Mouse (Mus musculus) intestine, postnatal 0 days (tissue): ENCODE data around the gene Lrrfip1. TPM values are rescaled to one million over a fixed set of nuclear protein-coding genes. Genes with fewer than 3 reads are reported as not detected.

Source experiments
- ATAC-seq: fragments of 200-750 bp; cut with Nextera tagmentation; 2 replicates; pipeline ENCODE4 v1.8.0; 2017; ENCODE audit warnings: mild to moderate bottlenecking, moderate TSS enrichment, moderate library complexity
- H3K27ac ChIP-seq: fragments of 300-500 bp; sonication (generic); 2 replicates; pipeline ENCODE4 v1.5.1; 2014; ENCODE audit warnings: mild to moderate bottlenecking, low read depth, low read length, moderate library complexity
- H3K27me3 ChIP-seq: fragments of 300-500 bp; sonication (generic); replicated peaks from 2 replicates; pipeline ENCODE4 v1.6.1; 2014; ENCODE audit warnings: low read length, mixed read lengths; ENCODE audit not compliant: control insufficient read depth, insufficient read depth
- H3K36me3 ChIP-seq: fragments of 300-500 bp; sonication (generic); 2 replicates; pipeline ENCODE4 v1.6.1; 2014; ENCODE audit warnings: mild to moderate bottlenecking, moderate library complexity; ENCODE audit not compliant: control insufficient read depth, insufficient read depth
- H3K4me1 ChIP-seq: fragments of 300-500 bp; sonication (generic); replicated peaks from 2 replicates; pipeline ENCODE4 v1.6.1; 2014; ENCODE audit warnings: antibody characterized with exemption, low read length, mixed read lengths; ENCODE audit not compliant: control insufficient read depth, insufficient read depth
- H3K4me2 ChIP-seq: fragments of 300-500 bp; sonication (generic); replicated peaks from 2 replicates; pipeline ENCODE4 v1.6.1; 2014; ENCODE audit warnings: low read depth, mild to moderate bottlenecking, moderate library complexity
- H3K4me3 ChIP-seq: fragments of 300-500 bp; sonication (generic); 2 replicates; pipeline ENCODE4 v1.5.1; 2014; ENCODE audit warnings: low read depth, low read length
- H3K9ac ChIP-seq: fragments of 300-500 bp; sonication (generic); 2 replicates; pipeline ENCODE4 v1.6.1; 2014; ENCODE audit warnings: mild to moderate bottlenecking, low read depth, low read length
- H3K9me3 ChIP-seq: fragments of 300-500 bp; sonication (generic); 2 replicates; pipeline ENCODE4 v1.6.1; 2016; ENCODE audit warnings: mixed run types; ENCODE audit not compliant: control insufficient read depth
- CTCF ChIP-seq: sonication (generic); IDR thresholded peaks from 2 replicates; pipeline ENCODE4 v1.5.1; 2016; ENCODE audit warnings: low read depth, mild to moderate bottlenecking, control low read depth, antibody characterized with exemption, moderate library complexity
- WGBS: fragments of 180-500 bp; shearing (Covaris S2); extraction: QIAGEN DNeasy Blood & Tissue Kit; methylation state at CpG from one replicate; pipeline ENCODE4 v1.1.7; 2014; 5-methylcytosine and 5-hydroxymethylcytosine counted together
- polyA plus RNA-seq: library from polyadenylated mRNA; unstranded; fragments of >200 nt; fragmentation: Nextera tagmentation; extraction: Ambion mirVana; gene quantifications from 2 replicates; pipeline ENCODE4 v1.2.1, GENCODE M21; 2015

Lrrfip1 gene
- polyA plus RNA-seq, 1 experiment from 2014 or later: 79.2 TPM

GRCm38 (mm10) chr1:91054074-91054471, 55.5 kb downstream of the Lrrfip1 start:
- H3K36me3 ChIP-seq: no peaks in the 10 kb centered on the region
- no peak for TF ChIP-seq CTCF
- ATAC-seq: no peak
- H3K4me3 ChIP-seq: peak overlapping the region; percentile 62
- peak overlapping the region; percentile 83 for H3K4me2 ChIP-seq
- no peaks in the 10 kb centered on the region for H3K9me3 ChIP-seq
- H3K4me1 ChIP-seq: peaks cover 22% of the 10 kb centered on the region
- 21% methylated on average over 10 of the region's 10 CpGs for WGBS
- H3K27me3 ChIP-seq: no peaks in the 10 kb centered on the region
- H3K27ac ChIP-seq: peak overlapping the region; percentile 93
- peak overlapping the region; percentile 75 for H3K9ac ChIP-seq

GRCm38 (mm10) chr1:91054815-91055214, 56.3 kb downstream of the Lrrfip1 start:
- peaks cover 24% of the 10 kb centered on the region for H3K4me1 ChIP-seq
- peak overlapping the region; percentile 93 for H3K27ac ChIP-seq
- no peaks in the 10 kb centered on the region for H3K9me3 ChIP-seq
- WGBS: 35% methylated on average over 3 of the region's 3 CpGs
- H3K4me3 ChIP-seq: peak overlapping the region; percentile 62
- H3K9ac ChIP-seq: peak overlapping the region; percentile 75
- no peaks in the 10 kb centered on the region for H3K36me3 ChIP-seq
- H3K27me3 ChIP-seq: no peaks in the 10 kb centered on the region
- H3K4me2 ChIP-seq: peak overlapping the region; percentile 83
- no peak for TF ChIP-seq CTCF
- ATAC-seq: no peak

GRCm38 (mm10) chr1:91055744-91056143, 57.2 kb downstream of the Lrrfip1 start:
- H3K4me2 ChIP-seq: peak overlapping the region; percentile 83
- no peaks in the 10 kb centered on the region for H3K9me3 ChIP-seq
- H3K27me3 ChIP-seq: no peaks in the 10 kb centered on the region
- no peak for ATAC-seq
- H3K4me1 ChIP-seq: peaks cover 26% of the 10 kb centered on the region
- peak overlapping the region; percentile 75; the same call in 1 of the 2 replicates for H3K9ac ChIP-seq
- H3K4me3 ChIP-seq: peak overlapping the region; percentile 62; the same call in 1 of the 2 replicates
- TF ChIP-seq CTCF: 0 out of 2 replicates have a peak, but pooled peaks have one; percentile 16
- H3K36me3 ChIP-seq: no peaks in the 10 kb centered on the region
- WGBS: 58% methylated on average over 9 of the region's 9 CpGs
- peak overlapping the region; percentile 93 for H3K27ac ChIP-seq

GRCm38 (mm10) chr1:91056416-91056815, 57.9 kb downstream of the Lrrfip1 start:
- H3K4me3 ChIP-seq: no peak overlapping the region
- H3K4me1 ChIP-seq: peaks cover 32% of the 10 kb centered on the region
- no peak overlapping the region for H3K9ac ChIP-seq
- H3K27me3 ChIP-seq: no peaks in the 10 kb centered on the region
- H3K4me2 ChIP-seq: peak overlapping the region; percentile 83
- H3K36me3 ChIP-seq: no peaks in the 10 kb centered on the region
- H3K27ac ChIP-seq: peak overlapping the region; percentile 79
- no peak for ATAC-seq
- H3K9me3 ChIP-seq: no peaks in the 10 kb centered on the region
- TF ChIP-seq CTCF: no peak
- 76% methylated on average over 8 of the region's 8 CpGs for WGBS

- H3K27ac ChIP-seq: peak overlapping the region; percentile 79
- H3K4me3 ChIP-seq: no peak overlapping the region
- H3K4me1 ChIP-seq: peaks cover 36% of the 10 kb centered on the region
These were observed 59.0 kb downstream of the Lrrfip1 start for GRCm38 (mm10) chr1:91057311-91058245.

GRCm38 (mm10) chr1:91058251-91058650, 59.7 kb downstream of the Lrrfip1 start:
- Histone ChIP-seq H3K27ac (peak overlapping the region; percentile 79), H3K36me3 (no peaks in the 10 kb centered on the region), H3K4me3 (no peak overlapping the region), H3K4me1 (peaks cover 40% of the 10 kb centered on the region), H3K4me2 (no peak overlapping the region; the same call in 1 of the 2 replicates), H3K9me3 (no peaks in the 10 kb centered on the region), H3K9ac (no peak overlapping the region), H3K27me3 (no peaks in the 10 kb centered on the region)
- peak; percentile 23; the same call in 1 of the 2 replicates for ATAC-seq
- TF ChIP-seq CTCF: no peak
- WGBS: 39% methylated on average over 6 of the region's 6 CpGs

More at GRCm38 (mm10) chr1:91057311-91058245, 59.0 kb downstream of the Lrrfip1 start:
- H3K27me3 ChIP-seq: no peaks in the 10 kb centered on the region
- TF ChIP-seq CTCF: no peak
- H3K9ac ChIP-seq: peak overlapping the region; percentile 26; the same call in 1 of the 2 replicates
- H3K9me3 ChIP-seq: no peaks in the 10 kb centered on the region
- no peak for ATAC-seq
- H3K36me3 ChIP-seq: no peaks in the 10 kb centered on the region
- H3K4me2 ChIP-seq: peak overlapping the region; percentile 83
- WGBS: 53% methylated on average over 18 of the region's 18 CpGs
